Mouse (Mus musculus) colon, adult 2 months (tissue): ENCODE measurements around the gene Psmb8. TPM values are rescaled to one million over a fixed set of nuclear protein-coding genes. Genes with fewer than 3 reads are reported as not detected.

Source experiments
- polyA plus RNA-seq: library from polyadenylated mRNA; depleted of rRNA; stranded (reverse); fragments of >200 nt; gene quantifications from 2 replicates; pipeline ENCODE4 v1.2.3, GENCODE M21; 2012; rRNA removed

The Psmb8 gene
- polyA plus RNA-seq: 54.9 and 80.3 TPM in 2 replicates

GRCm38 (mm10) chr17:34196941-34197894 lies at the start of gene Psmb8:
Psmb8 (plus strand) TSS chr17:34197721.

GRCm38 (mm10) chr17:34152923-34153322 lies 44.6 kb upstream of the Psmb8 start, which contains the start of gene H2-DMb1:
H2-DMb1 (plus strand) TSS chr17:34153072.

DNA sequence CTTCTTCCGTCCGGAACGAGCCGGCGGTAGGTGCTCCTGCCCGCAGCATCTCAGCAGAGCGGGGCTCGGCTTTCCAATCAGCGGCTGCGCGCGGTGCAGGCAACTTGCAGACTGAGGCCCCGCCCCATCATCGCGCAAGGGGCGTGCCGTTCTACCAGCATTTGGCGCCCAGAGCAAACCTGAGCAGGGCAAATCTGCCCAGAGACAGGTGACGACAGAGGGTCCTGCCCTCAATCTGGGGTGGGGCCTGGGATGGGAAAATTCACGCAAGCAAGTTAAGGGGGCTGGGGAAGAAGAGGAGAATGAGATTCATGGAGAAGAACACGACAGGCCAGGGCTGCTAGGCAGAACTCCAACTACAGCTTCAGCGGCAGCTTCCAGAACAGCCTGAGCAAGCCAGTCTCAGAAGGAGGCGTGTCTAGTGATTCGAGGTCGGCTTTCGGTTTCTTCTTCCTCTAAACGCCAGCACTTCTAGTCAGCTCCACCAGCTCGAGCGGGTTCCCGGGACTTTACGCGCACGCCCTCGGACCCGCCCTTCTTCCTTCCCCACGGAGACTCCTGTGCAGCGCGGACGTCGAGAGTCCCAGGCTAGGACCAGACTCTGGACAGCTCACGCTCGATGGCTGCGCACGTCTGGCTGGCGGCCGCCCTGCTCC lies 10.1 kb upstream of the Psmb8 start, which contains the start of the genes Tap1 and Psmb9:
Gene Tap1 (plus strand): TSS at position 293 of the 656 bp plus-strand sequence.
Gene Psmb9 (minus strand): TSS at position 504 of the 656 bp plus-strand sequence.

GRCm38 (mm10) chr17:34203444-34203843 lies 5.9 kb downstream of the Psmb8 start, which contains the start of gene Tap2:
Tap2 (plus strand) TSS chr17:34203527.

GRCm38 (mm10) chr17:34238706-34239105 lies 41.2 kb downstream of the Psmb8 start, which contains the start of gene H2-Ob:
H2-Ob (plus strand) TSS chr17:34238903.

Other genes starting within 250 kb of the Psmb8 start
- gene B3galt4, start 246.2 kb upstream of the Psmb8 start, polyA plus RNA-seq: 24.6 and 27.7 TPM in 2 replicates
- 54.1 and 71.0 TPM in 2 replicates for gene Vps52, start 241.9 kb upstream of the Psmb8 start, polyA plus RNA-seq
- gene Rps18, start 241.7 kb upstream of the Psmb8 start, polyA plus RNA-seq: 366 and 518 TPM in 2 replicates
- 2,709 and 3,111 TPM in 2 replicates for gene H2-K1, start 197.4 kb upstream of the Psmb8 start, polyA plus RNA-seq
- 80.0 and 97.6 TPM in 2 replicates for gene Ring1, start 173.0 kb upstream of the Psmb8 start, polyA plus RNA-seq
- gene H2-Ke6, start 169.7 kb upstream of the Psmb8 start, polyA plus RNA-seq: 114 and 160 TPM in 2 replicates
- gene Slc39a7, start 166.0 kb upstream of the Psmb8 start, polyA plus RNA-seq: 206 and 248 TPM in 2 replicates
- 83.2 and 89.6 TPM in 2 replicates for gene Rxrb, start 165.9 kb upstream of the Psmb8 start, polyA plus RNA-seq
- gene Col11a2, start 158.3 kb upstream of the Psmb8 start, polyA plus RNA-seq: 1.3 and 1.8 TPM in 2 replicates
- gene H2-Oa, start 105.4 kb upstream of the Psmb8 start, polyA plus RNA-seq: 8.8 and 10.4 TPM in 2 replicates
- gene H2-DMa, start 78.2 kb upstream of the Psmb8 start, polyA plus RNA-seq: 33.6 and 41.0 TPM in 2 replicates
- 82.1 and 90.7 TPM in 2 replicates for gene Brd2, start 75.1 kb upstream of the Psmb8 start, polyA plus RNA-seq
- 18.1 and 19.6 TPM in 2 replicates for gene H2-DMb2, start 54.4 kb upstream of the Psmb8 start, polyA plus RNA-seq
- gene H2-DMb1, start 44.6 kb upstream of the Psmb8 start, polyA plus RNA-seq: 38.9 and 63.4 TPM in 2 replicates
- gene Tap1, start 10.2 kb upstream of the Psmb8 start, polyA plus RNA-seq: 27.1 and 29.4 TPM in 2 replicates
- gene Psmb9, start 10.0 kb upstream of the Psmb8 start, polyA plus RNA-seq: 46.3 and 67.5 TPM in 2 replicates
- gene Tap2, start 5.8 kb downstream of the Psmb8 start, polyA plus RNA-seq: 37.1 and 41.0 TPM in 2 replicates
- 6.4 and 7.8 TPM in 2 replicates for gene H2-Ob, start 41.2 kb downstream of the Psmb8 start, polyA plus RNA-seq
- gene H2-Ab1, start 60.0 kb downstream of the Psmb8 start, polyA plus RNA-seq: 668 and 781 TPM in 2 replicates
- gene H2-Aa, start 90.1 kb downstream of the Psmb8 start, polyA plus RNA-seq: 183 and 216 TPM in 2 replicates
- gene H2-Eb1, start 108.1 kb downstream of the Psmb8 start, polyA plus RNA-seq: 135 and 141 TPM in 2 replicates
- gene H2-Eb2, start 127.9 kb downstream of the Psmb8 start, polyA plus RNA-seq: 0.58 and 0.68 TPM in 2 replicates
- 2.4 and 4.6 TPM in 2 replicates for gene Btnl2, start 157.1 kb downstream of the Psmb8 start, polyA plus RNA-seq
- gene Btnl1, start 179.4 kb downstream of the Psmb8 start, polyA plus RNA-seq: 21.4 and 24.2 TPM in 2 replicates
- 0.16 and 0.50 TPM in 2 replicates for gene BC051142, start 201.1 kb downstream of the Psmb8 start, polyA plus RNA-seq